Mouse (Mus musculus): ENCODE results near the gene Gm20388. TPM values are rescaled to one million over a fixed set of nuclear protein-coding genes. Genes with fewer than 3 reads are reported as not detected.

The Gm20388 gene
- polyA plus RNA-seq, 1 experiment: 23.9 TPM

GRCm38 (mm10) chr8:119912643-119913042 is 2.0 kb downstream of the Gm20388 start:
- Histone ChIP-seq H3K27ac (ENCODE audit: insufficient read depth, low read length) (no peak overlapping the region), H3K4me1 (ENCODE audit: control insufficient read depth, insufficient read depth, low read length) (peaks cover 2% of the 10 kb centered on the region), H3K4me3 (ENCODE audit: insufficient read depth, low read length) (no peak overlapping the region)
- TF ChIP-seq POLR2A (IDR thresholded peaks at IDR 0.05; ENCODE audit: extremely low read depth, insufficient read depth, low read length) (no peak), CTCF (IDR thresholded peaks at IDR 0.05; ENCODE audit: extremely low read depth, insufficient read depth, low read length) (no peak)

GRCm38 (mm10) chr8:119913181-119913580 is 2.5 kb downstream of the Gm20388 start:
- TF ChIP-seq CTCF (IDR thresholded peaks at IDR 0.05; ENCODE audit: extremely low read depth, insufficient read depth, low read length) (no peak), POLR2A (IDR thresholded peaks at IDR 0.05; ENCODE audit: extremely low read depth, insufficient read depth, low read length) (no peak)
- Histone ChIP-seq H3K27ac (ENCODE audit: insufficient read depth, low read length) (no peak overlapping the region), H3K4me1 (ENCODE audit: control insufficient read depth, insufficient read depth, low read length) (peaks cover 2% of the 10 kb centered on the region), H3K4me3 (ENCODE audit: insufficient read depth, low read length) (no peak overlapping the region)

- no peak for TF ChIP-seq CTCF (IDR thresholded peaks at IDR 0.05; ENCODE audit: extremely low read depth, insufficient read depth, low read length)
- TF ChIP-seq POLR2A (IDR thresholded peaks at IDR 0.05; ENCODE audit: extremely low read depth, insufficient read depth, low read length): no peak
- Histone ChIP-seq H3K27ac (ENCODE audit: insufficient read depth, low read length) (no peak overlapping the region), H3K4me1 (ENCODE audit: control insufficient read depth, insufficient read depth, low read length) (peaks cover 2% of the 10 kb centered on the region), H3K4me3 (ENCODE audit: insufficient read depth, low read length) (no peak overlapping the region)
These were observed 3.5 kb downstream of the Gm20388 start for GRCm38 (mm10) chr8:119914161-119914560.

- H3K27ac ChIP-seq (ENCODE audit: insufficient read depth, low read length): no peak overlapping the region
- no peak for TF ChIP-seq POLR2A (IDR thresholded peaks at IDR 0.05; ENCODE audit: extremely low read depth, insufficient read depth, low read length)
- no peak for TF ChIP-seq CTCF (IDR thresholded peaks at IDR 0.05; ENCODE audit: extremely low read depth, insufficient read depth, low read length)
- no peak overlapping the region for H3K4me3 ChIP-seq (ENCODE audit: insufficient read depth, low read length)
- peaks cover 2% of the 10 kb centered on the region for H3K4me1 ChIP-seq (ENCODE audit: control insufficient read depth, insufficient read depth, low read length)
These were observed 4.7 kb downstream of the Gm20388 start for GRCm38 (mm10) chr8:119915298-119915697.

- peaks cover 2% of the 10 kb centered on the region for H3K4me1 ChIP-seq (ENCODE audit: control insufficient read depth, insufficient read depth, low read length)
- TF ChIP-seq CTCF (IDR thresholded peaks at IDR 0.05; ENCODE audit: extremely low read depth, insufficient read depth, low read length) (no peak), POLR2A (IDR thresholded peaks at IDR 0.05; ENCODE audit: extremely low read depth, insufficient read depth, low read length) (no peak)
- H3K27ac ChIP-seq (ENCODE audit: insufficient read depth, low read length): no peak overlapping the region
- no peak overlapping the region for H3K4me3 ChIP-seq (ENCODE audit: insufficient read depth, low read length)
These were observed 5.7 kb downstream of the Gm20388 start for GRCm38 (mm10) chr8:119916237-119916892.

GRCm38 (mm10) chr8:119917415-119917814 is 6.8 kb downstream of the Gm20388 start:
- no peak overlapping the region for H3K4me3 ChIP-seq (ENCODE audit: insufficient read depth, low read length)
- no peak overlapping the region for H3K27ac ChIP-seq (ENCODE audit: insufficient read depth, low read length)
- H3K4me1 ChIP-seq (ENCODE audit: control insufficient read depth, insufficient read depth, low read length): peaks cover 2% of the 10 kb centered on the region
- TF ChIP-seq POLR2A (IDR thresholded peaks at IDR 0.05; ENCODE audit: extremely low read depth, insufficient read depth, low read length): no peak

- TF ChIP-seq POLR2A (IDR thresholded peaks at IDR 0.05; ENCODE audit: extremely low read depth, insufficient read depth, low read length) (no peak), CTCF (IDR thresholded peaks at IDR 0.05; ENCODE audit: extremely low read depth, insufficient read depth, low read length) (no peak)
- H3K4me3 ChIP-seq (ENCODE audit: insufficient read depth, low read length): no peak overlapping the region
- no peak overlapping the region for H3K27ac ChIP-seq (ENCODE audit: insufficient read depth, low read length)
- no peaks in the 10 kb centered on the region; the same call in none of the 2 replicates for H3K4me1 ChIP-seq (ENCODE audit: control insufficient read depth, insufficient read depth, low read length)
These were observed 7.5 kb downstream of the Gm20388 start for GRCm38 (mm10) chr8:119918155-119918567.

- no peak for TF ChIP-seq POLR2A (IDR thresholded peaks at IDR 0.05; ENCODE audit: extremely low read depth, insufficient read depth, low read length)
- Histone ChIP-seq H3K27ac (ENCODE audit: insufficient read depth, low read length) (no peak overlapping the region), H3K4me1 (ENCODE audit: control insufficient read depth, insufficient read depth, low read length) (peaks cover 8% of the 10 kb centered on the region), H3K4me3 (ENCODE audit: insufficient read depth, low read length) (no peak overlapping the region)
These were observed 12.6 kb downstream of the Gm20388 start for GRCm38 (mm10) chr8:119923259-119923658.

GRCm38 (mm10) chr8:119925428-119925827 is 14.8 kb downstream of the Gm20388 start:
- Histone ChIP-seq H3K4me3 (ENCODE audit: insufficient read depth, low read length) (no peak overlapping the region), H3K4me1 (ENCODE audit: control insufficient read depth, insufficient read depth, low read length) (peaks cover 8% of the 10 kb centered on the region), H3K27ac (ENCODE audit: insufficient read depth, low read length) (no peak overlapping the region)
- TF ChIP-seq CTCF (IDR thresholded peaks at IDR 0.05; ENCODE audit: extremely low read depth, insufficient read depth, low read length) (no peak), POLR2A (IDR thresholded peaks at IDR 0.05; ENCODE audit: extremely low read depth, insufficient read depth, low read length) (no peak)

GRCm38 (mm10) chr8:119926474-119926873 is 15.8 kb downstream of the Gm20388 start:
- Histone ChIP-seq H3K4me3 (ENCODE audit: insufficient read depth, low read length) (no peak overlapping the region), H3K27ac (ENCODE audit: insufficient read depth, low read length) (no peak overlapping the region), H3K4me1 (ENCODE audit: control insufficient read depth, insufficient read depth, low read length) (peaks cover 8% of the 10 kb centered on the region)

More at GRCm38 (mm10) chr8:119926474-119926873, 15.8 kb downstream of the Gm20388 start:
- TF ChIP-seq POLR2A (IDR thresholded peaks at IDR 0.05; ENCODE audit: extremely low read depth, insufficient read depth, low read length) (no peak), CTCF (IDR thresholded peaks at IDR 0.05; ENCODE audit: extremely low read depth, insufficient read depth, low read length) (peak; percentile 35)

Data from cortical plate, adult 2 months (tissue).